Mouse (Mus musculus) adrenal gland, postnatal 4 days (tissue): Measurements from ENCODE around the gene Asap3. TPM values are rescaled to one million over a fixed set of nuclear protein-coding genes. Genes with fewer than 3 reads are reported as not detected.
A peak's percentile ranks its signal among the peaks of the same experiment; 100 is the strongest.

Experiments used
- DNase-seq, 2 experiments: peaks; one replicate each; pipeline ENCODE4 v3.0.0; 2021 to 2022; ENCODE audit warnings: low spot score in 2 of 2, mixed read lengths in 2 of 2
- total RNA-seq, 2 experiments: library from RNA; stranded (reverse); gene quantifications; 2 replicates each; pipeline ENCODE4 v1.2.3; 2021

The Asap3 gene
- total RNA-seq, 2 experiments from 2014 or later = 6.0 to 6.1 TPM

GRCm38 (mm10) chr4:136218595-136219214 lies 12.5 kb downstream of the Asap3 start:
- no peak for DNase-seq

GRCm38 (mm10) chr4:136220133-136220775 lies 14.1 kb downstream of the Asap3 start:
- no peak for DNase-seq

GRCm38 (mm10) chr4:136223549-136224239 lies 17.5 kb downstream of the Asap3 start:
- no peak for DNase-seq

GRCm38 (mm10) chr4:136224240-136224559 lies 18.0 kb downstream of the Asap3 start:
- no peak for DNase-seq

GRCm38 (mm10) chr4:136224677-136225460 lies 18.7 kb downstream of the Asap3 start:
- no peak for DNase-seq

- no peak for DNase-seq
Observed at GRCm38 (mm10) chr4:136227408-136227807, 21.2 kb downstream of the Asap3 start.

GRCm38 (mm10) chr4:136228640-136229039 lies 22.5 kb downstream of the Asap3 start:
- DNase-seq = no peak

GRCm38 (mm10) chr4:136238669-136239068 lies 32.5 kb downstream of the Asap3 start:
- DNase-seq = no peak

GRCm38 (mm10) chr4:136239111-136239510 lies 32.9 kb downstream of the Asap3 start:
- no peak for DNase-seq

- peak; percentile 53 to 73 for DNase-seq
Observed at GRCm38 (mm10) chr4:136239622-136240021, 33.5 kb downstream of the Asap3 start.

GRCm38 (mm10) chr4:136240123-136240522 lies 34.0 kb downstream of the Asap3 start:
- DNase-seq = no peak

GRCm38 (mm10) chr4:136240955-136241354 lies 34.8 kb downstream of the Asap3 start:
- no peak for DNase-seq

- no peak for DNase-seq
Observed at GRCm38 (mm10) chr4:136242065-136242703, 36.0 kb downstream of the Asap3 start.

- no peak for DNase-seq
Observed at GRCm38 (mm10) chr4:136242728-136243127, 36.6 kb downstream of the Asap3 start.

- DNase-seq = no peak
Observed at GRCm38 (mm10) chr4:136244208-136244607, 38.0 kb downstream of the Asap3 start.

GRCm38 (mm10) chr4:136245681-136246080 lies 39.5 kb downstream of the Asap3 start:
- DNase-seq = no peak

GRCm38 (mm10) chr4:136246568-136246969 lies 40.4 kb downstream of the Asap3 start:
- DNase-seq = no peak

GRCm38 (mm10) chr4:136247386-136247728 lies 41.2 kb downstream of the Asap3 start:
- DNase-seq = no peak

GRCm38 (mm10) chr4:136247729-136248463 lies 41.7 kb downstream of the Asap3 start, which contains the start of gene Tcea3:
TSS of gene Tcea3 (plus strand) at chr4:136247729.
- DNase-seq = peak in 1 of 2 experiments; percentile 33
